Mouse (Mus musculus) ES-Bruce4 (cell line): ENCODE measurements at regions not wholly inside any gene's neighbourhood (a gene's known extent, or its start where the extent isn't known, plus 50 kb on each side); places are given as distances from the start of the nearest gene placed in this dataset.

Experiments used
- CTCF ChIP-seq: IDR thresholded peaks from one replicate; pipeline ENCODE4 v1.8.1; 2011; ENCODE audit warnings: low read depth, low read length
- EP300 ChIP-seq: IDR thresholded peaks from 2 replicates; pipeline ENCODE4 v1.6.1; 2011; ENCODE audit warnings: low read depth, low read length; ENCODE audit not compliant: insufficient read depth
- POLR2A ChIP-seq: IDR thresholded peaks from one replicate; pipeline ENCODE4 v1.8.1; 2011; ENCODE audit warnings: low read length; ENCODE audit not compliant: insufficient read depth

- TF ChIP-seq CTCF: no peak
- no peak for TF ChIP-seq POLR2A
- TF ChIP-seq EP300: no peak
Observed at GRCm38 (mm10) chr13:72289093-72289501, 325.6 kb upstream of the Irx1 start.
